Mouse (Mus musculus): Measurements from ENCODE around the gene Gemin7. TPM values are rescaled to one million over a fixed set of nuclear protein-coding genes. Genes with fewer than 3 reads are reported as not detected.
"Not testable (repeated sequence)": the region's sequence is repeated elsewhere in the genome, so short reads cannot be mapped to it uniquely, and the experiment has no call there.

Gene Gemin7
- polyA plus RNA-seq, 1 experiment from 2014 or later, result 156 TPM

DNA sequence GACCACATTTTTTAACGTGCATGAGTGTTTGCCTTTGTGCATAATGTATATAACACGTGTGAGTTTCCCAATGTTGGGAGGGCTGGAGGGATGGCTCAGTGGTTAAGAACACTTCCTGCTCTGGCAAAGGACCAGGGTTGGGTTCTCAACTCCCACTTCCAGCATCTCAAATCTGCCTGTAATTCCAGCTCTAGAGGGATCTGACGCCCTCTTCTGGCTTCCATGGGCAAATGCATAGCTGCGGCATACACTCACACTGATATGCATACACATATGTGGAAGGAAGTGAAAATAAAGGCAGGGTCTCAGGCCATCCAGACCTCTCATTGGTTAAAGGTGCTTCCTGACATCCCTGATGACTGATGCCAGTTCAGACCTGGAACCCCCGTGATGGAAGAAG lies 29.9 kb upstream of the Gemin7 start:
- WGBS, result 70% methylated on average over 5 of the region's 5 CpGs
- H3K4me3 ChIP-seq (ENCODE audit: low read length), result no peak overlapping the region
- no peak overlapping the region for H3K4me2 ChIP-seq (ENCODE audit: low read depth, low read length)
- H3K9ac ChIP-seq (ENCODE audit: low read length), result no peak overlapping the region
- no peaks in the 10 kb centered on the region for H3K9me3 ChIP-seq (ENCODE audit: control insufficient read depth, low read length)
- peaks cover 11% of the 10 kb centered on the region for H3K4me1 ChIP-seq (replicated peaks; ENCODE audit: control insufficient read depth, insufficient read depth, low read length)
- no peaks in the 10 kb centered on the region for H3K27me3 ChIP-seq (ENCODE audit: control insufficient read depth, insufficient read depth, low read depth, low read length)
- H3K36me3 ChIP-seq (ENCODE audit: control insufficient read depth, insufficient read depth, low read length), result 0 out of 2 replicates have a peak, but pooled peaks cover 2% of the 10 kb centered on the region
- no peak overlapping the region for H3K27ac ChIP-seq (ENCODE audit: low read length)
- no peak for ATAC-seq (ENCODE audit: low read depth)

GRCm38 (mm10) chr7:19604606-19605214 lies 27.3 kb upstream of the Gemin7 start:
- peak overlapping the region; percentile 99; the same call in 1 of the 2 replicates for H3K9ac ChIP-seq (ENCODE audit: low read length)
- peak overlapping the region; percentile 47 for H3K4me2 ChIP-seq (ENCODE audit: low read depth, low read length)
- H3K4me3 ChIP-seq (ENCODE audit: low read length), result peak overlapping the region; percentile 96
- H3K27ac ChIP-seq (ENCODE audit: low read length); ATAC-seq (ENCODE audit: low read depth); H3K9me3 ChIP-seq (ENCODE audit: control insufficient read depth, low read length); H3K27me3 ChIP-seq (ENCODE audit: control insufficient read depth, insufficient read depth, low read depth, low read length): not testable (repeated sequence)
- peaks cover 11% of the 10 kb centered on the region for H3K4me1 ChIP-seq (replicated peaks; ENCODE audit: control insufficient read depth, insufficient read depth, low read length)
- H3K36me3 ChIP-seq (ENCODE audit: control insufficient read depth, insufficient read depth, low read length), result peaks cover 11% of the 10 kb centered on the region
- WGBS, result 59% methylated on average over 10 of the region's 10 CpGs

DNA sequence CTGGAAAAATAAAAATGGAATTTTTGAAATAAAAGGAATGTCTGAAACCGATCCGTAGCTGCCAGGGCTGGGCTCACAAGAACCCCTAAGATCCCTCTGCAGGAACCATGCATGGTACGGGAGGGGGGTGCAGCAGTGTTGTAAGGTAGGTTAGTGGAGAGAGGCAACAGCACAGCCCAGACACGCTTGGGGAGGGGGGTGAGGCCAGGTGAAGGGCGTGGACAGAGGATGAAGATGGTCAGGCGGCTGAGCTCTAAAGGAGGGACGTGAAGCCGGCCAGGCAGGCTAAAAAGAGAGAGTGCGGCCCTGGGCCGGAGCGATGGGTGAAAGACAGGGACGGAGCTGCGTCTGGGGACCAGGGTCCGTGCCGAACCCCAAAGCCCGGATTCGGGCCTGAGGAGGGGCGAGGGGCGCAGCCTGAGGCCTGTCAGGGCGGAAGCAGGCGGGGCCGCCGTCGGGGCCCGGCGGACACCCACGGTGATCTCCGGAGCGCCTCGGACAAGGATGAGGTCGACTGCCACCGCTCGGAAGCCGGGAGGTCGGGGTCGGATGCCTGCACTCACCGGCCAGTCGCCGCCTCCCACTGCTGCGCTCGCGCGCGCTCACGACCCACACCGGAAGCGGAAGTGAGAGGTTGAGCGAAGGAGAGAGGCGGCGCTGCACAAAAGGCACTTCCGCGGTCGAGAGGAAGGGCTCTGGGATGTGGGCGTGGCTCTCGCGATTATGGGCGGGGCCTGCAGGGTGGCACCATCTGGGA lies 26.6 kb upstream of the Gemin7 start, which contains the start of gene Clasrp:
Clasrp (minus strand) TSS at position 638 of the 757 bp plus-strand sequence.
- peaks cover 11% of the 10 kb centered on the region for H3K4me1 ChIP-seq (replicated peaks; ENCODE audit: control insufficient read depth, insufficient read depth, low read length)
- H3K27ac ChIP-seq (ENCODE audit: low read length), result peak within 1 kb of the TSS; percentile 66
- WGBS, result under 1% methylated on average over 55 of the region's 57 CpGs
- H3K4me2 ChIP-seq (ENCODE audit: low read depth, low read length), result peak within 1 kb of the TSS; percentile 90
- peak within 1 kb of the TSS; percentile 96 for H3K4me3 ChIP-seq (ENCODE audit: low read length)
- H3K9me3 ChIP-seq (ENCODE audit: control insufficient read depth, low read length), result no peaks in the 10 kb centered on the region
- H3K27me3 ChIP-seq (ENCODE audit: control insufficient read depth, insufficient read depth, low read depth, low read length), result no peaks in the 10 kb centered on the region
- peak; percentile 97 for ATAC-seq (ENCODE audit: low read depth)
- H3K36me3 ChIP-seq (ENCODE audit: control insufficient read depth, insufficient read depth, low read length), result peaks cover 14% of the 10 kb centered on the region
- H3K9ac ChIP-seq (ENCODE audit: low read length), result peak within 1 kb of the TSS; percentile 99

GRCm38 (mm10) chr7:19603055-19603454 lies 25.7 kb upstream of the Gemin7 start:
- ATAC-seq (ENCODE audit: low read depth), result no peak
- Histone ChIP-seq H3K9ac (ENCODE audit: low read length) (peak overlapping the region; percentile 99; the same call in 1 of the 2 replicates), H3K4me1 (replicated peaks; ENCODE audit: control insufficient read depth, insufficient read depth, low read length) (peaks cover 11% of the 10 kb centered on the region), H3K9me3 (ENCODE audit: control insufficient read depth, low read length) (no peaks in the 10 kb centered on the region), H3K4me2 (ENCODE audit: low read depth, low read length) (peak overlapping the region; percentile 90), H3K4me3 (ENCODE audit: low read length) (peak overlapping the region; percentile 96; the same call in 1 of the 2 replicates), H3K36me3 (ENCODE audit: control insufficient read depth, insufficient read depth, low read length) (peaks cover 14% of the 10 kb centered on the region), H3K27me3 (ENCODE audit: control insufficient read depth, insufficient read depth, low read depth, low read length) (no peaks in the 10 kb centered on the region), H3K27ac (ENCODE audit: low read length) (no peak overlapping the region)
- 71% methylated on average over 12 of the region's 12 CpGs for WGBS

DNA sequence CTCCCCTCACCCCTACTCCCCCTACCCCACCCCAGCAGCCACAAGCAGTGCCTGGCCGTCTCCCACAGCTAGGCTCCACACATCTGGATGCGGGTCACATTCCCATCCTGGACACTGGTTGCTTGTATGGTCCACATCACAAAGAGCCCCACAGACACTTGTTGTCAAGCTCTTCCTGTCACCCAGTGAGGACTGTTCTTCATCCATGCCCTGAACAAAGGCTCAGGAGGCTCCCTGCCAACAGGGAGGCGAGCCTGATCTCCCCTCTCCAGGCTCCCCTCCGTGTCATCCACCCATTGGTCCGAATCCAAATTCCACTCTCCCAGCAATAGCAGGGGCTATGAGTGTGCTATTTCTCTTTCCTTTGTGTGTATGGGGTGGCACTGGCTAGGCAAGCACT lies 23.2 kb upstream of the Gemin7 start:
- Histone ChIP-seq H3K27me3 (ENCODE audit: control insufficient read depth, insufficient read depth, low read depth, low read length) (no peaks in the 10 kb centered on the region), H3K27ac (ENCODE audit: low read length) (no peak overlapping the region), H3K4me1 (replicated peaks; ENCODE audit: control insufficient read depth, insufficient read depth, low read length) (peaks cover 11% of the 10 kb centered on the region), H3K4me3 (ENCODE audit: low read length) (no peak overlapping the region), H3K9ac (ENCODE audit: low read length) (no peak overlapping the region), H3K4me2 (ENCODE audit: low read depth, low read length) (no peak overlapping the region), H3K36me3 (ENCODE audit: control insufficient read depth, insufficient read depth, low read length) (peaks cover 14% of the 10 kb centered on the region), H3K9me3 (ENCODE audit: control insufficient read depth, low read length) (no peaks in the 10 kb centered on the region)
- 63% methylated on average over 5 of the region's 5 CpGs for WGBS
- no peak for ATAC-seq (ENCODE audit: low read depth)

GRCm38 (mm10) chr7:19593061-19593730 lies 15.8 kb upstream of the Gemin7 start:
- H3K4me1 ChIP-seq (replicated peaks; ENCODE audit: control insufficient read depth, insufficient read depth, low read length), result no peaks in the 10 kb centered on the region
- 77% methylated on average over 10 of the region's 10 CpGs for WGBS
- no peak overlapping the region for H3K4me2 ChIP-seq (ENCODE audit: low read depth, low read length)
- ATAC-seq (ENCODE audit: low read depth), result no peak
- no peak overlapping the region for H3K4me3 ChIP-seq (ENCODE audit: low read length)
- H3K36me3 ChIP-seq (ENCODE audit: control insufficient read depth, insufficient read depth, low read length), result peaks cover 37% of the 10 kb centered on the region
- no peaks in the 10 kb centered on the region for H3K27me3 ChIP-seq (ENCODE audit: control insufficient read depth, insufficient read depth, low read depth, low read length)
- H3K27ac ChIP-seq (ENCODE audit: low read length), result no peak overlapping the region
- H3K9me3 ChIP-seq (ENCODE audit: control insufficient read depth, low read length), result no peaks in the 10 kb centered on the region
- no peak overlapping the region for H3K9ac ChIP-seq (ENCODE audit: low read length)

DNA sequence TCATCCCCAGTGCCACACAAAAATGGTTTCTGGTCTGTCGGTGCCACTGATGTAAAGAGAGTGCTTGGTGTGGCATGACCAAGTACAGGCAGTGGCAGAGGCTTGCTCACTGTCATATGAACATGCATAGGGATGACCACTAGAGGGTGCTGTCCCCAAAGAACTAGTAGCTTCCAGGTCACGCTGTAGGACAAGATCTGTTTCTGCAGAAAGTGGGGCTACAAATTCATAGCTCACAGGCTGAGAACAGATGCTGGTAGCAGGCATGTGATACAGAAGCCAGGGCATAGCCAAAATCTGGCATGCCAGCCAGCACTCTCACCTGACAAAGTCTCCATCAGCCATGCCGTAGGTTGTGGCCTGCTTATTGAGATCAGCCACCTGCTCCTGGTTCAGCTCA lies 12.5 kb upstream of the Gemin7 start:
- no peaks in the 10 kb centered on the region for H3K9me3 ChIP-seq (ENCODE audit: control insufficient read depth, low read length)
- no peaks in the 10 kb centered on the region for H3K27me3 ChIP-seq (ENCODE audit: control insufficient read depth, insufficient read depth, low read depth, low read length)
- H3K4me1 ChIP-seq (replicated peaks; ENCODE audit: control insufficient read depth, insufficient read depth, low read length), result no peaks in the 10 kb centered on the region
- no peak overlapping the region for H3K4me3 ChIP-seq (ENCODE audit: low read length)
- no peak overlapping the region for H3K9ac ChIP-seq (ENCODE audit: low read length)
- peaks cover 62% of the 10 kb centered on the region for H3K36me3 ChIP-seq (ENCODE audit: control insufficient read depth, insufficient read depth, low read length)
- no peak overlapping the region for H3K4me2 ChIP-seq (ENCODE audit: low read depth, low read length)
- H3K27ac ChIP-seq (ENCODE audit: low read length), result no peak overlapping the region
- WGBS, result 51% methylated on average over 3 of the region's 3 CpGs
- peak; percentile 59; the same call in 1 of the 2 replicates for ATAC-seq (ENCODE audit: low read depth)

DNA sequence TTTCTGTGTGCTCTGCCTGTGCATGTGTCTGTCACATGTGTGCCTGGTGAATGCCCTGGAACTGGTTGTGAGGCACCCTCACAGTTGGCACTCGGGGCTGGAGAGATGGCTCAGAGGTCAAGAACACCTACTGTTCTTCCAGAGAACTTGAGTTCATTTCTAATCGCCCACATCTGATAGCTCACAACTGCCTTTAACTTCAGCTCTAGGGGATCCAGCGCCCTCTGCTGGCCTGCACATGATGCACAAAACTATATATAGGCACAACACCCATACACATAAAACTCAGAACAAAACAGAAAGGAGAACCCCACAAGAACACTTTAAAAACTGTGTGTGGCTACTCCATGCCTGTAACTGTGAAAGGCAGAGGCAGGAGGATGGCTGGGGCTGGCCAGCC lies 11.8 kb upstream of the Gemin7 start:
- 39% methylated on average over 3 of the region's 3 CpGs for WGBS

DNA sequence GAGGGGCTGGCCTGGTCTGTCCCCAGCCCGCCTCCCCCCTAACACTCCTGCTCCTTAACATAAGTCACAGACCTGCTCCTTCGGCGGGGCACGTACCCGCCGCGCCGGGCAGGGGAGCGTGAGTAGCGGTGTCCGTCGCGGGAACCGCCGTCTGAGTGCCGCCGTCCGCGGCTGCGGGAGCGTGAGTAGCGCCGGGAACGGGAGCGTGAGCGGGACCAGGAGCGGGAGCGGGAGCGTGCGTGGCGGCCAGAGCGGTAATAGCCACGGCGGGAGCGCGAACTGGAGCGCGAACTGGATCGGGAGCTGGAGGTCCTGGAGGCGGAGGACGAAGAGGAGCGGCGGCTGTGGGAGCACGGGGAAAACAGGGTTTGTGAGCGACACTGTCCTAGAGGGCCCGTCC lies 8.9 kb upstream of the Gemin7 start:
- peaks cover 65% of the 10 kb centered on the region for H3K36me3 ChIP-seq (ENCODE audit: control insufficient read depth, insufficient read depth, low read length)
- H3K9ac ChIP-seq (ENCODE audit: low read length), result no peak overlapping the region
- no peaks in the 10 kb centered on the region for H3K27me3 ChIP-seq (ENCODE audit: control insufficient read depth, insufficient read depth, low read depth, low read length)
- H3K4me1 ChIP-seq (replicated peaks; ENCODE audit: control insufficient read depth, insufficient read depth, low read length), result no peaks in the 10 kb centered on the region
- no peak overlapping the region for H3K4me3 ChIP-seq (ENCODE audit: low read length)
- 80% methylated on average over 42 of the region's 46 CpGs for WGBS
- ATAC-seq (ENCODE audit: low read depth), result no peak
- no peak overlapping the region for H3K4me2 ChIP-seq (ENCODE audit: low read depth, low read length)
- no peak overlapping the region for H3K27ac ChIP-seq (ENCODE audit: low read length)
- no peaks in the 10 kb centered on the region for H3K9me3 ChIP-seq (ENCODE audit: control insufficient read depth, low read length)

More for the DNA sequence above, 11.8 kb upstream of the Gemin7 start:
- H3K27ac ChIP-seq (ENCODE audit: low read length), result no peak overlapping the region
- no peaks in the 10 kb centered on the region for H3K9me3 ChIP-seq (ENCODE audit: control insufficient read depth, low read length)
- no peak overlapping the region for H3K4me2 ChIP-seq (ENCODE audit: low read depth, low read length)
- ATAC-seq (ENCODE audit: low read depth), result no peak
- no peaks in the 10 kb centered on the region for H3K27me3 ChIP-seq (ENCODE audit: control insufficient read depth, insufficient read depth, low read depth, low read length)
- H3K9ac ChIP-seq (ENCODE audit: low read length), result no peak overlapping the region
- H3K36me3 ChIP-seq (ENCODE audit: control insufficient read depth, insufficient read depth, low read length), result peaks cover 69% of the 10 kb centered on the region
- no peaks in the 10 kb centered on the region for H3K4me1 ChIP-seq (replicated peaks; ENCODE audit: control insufficient read depth, insufficient read depth, low read length)
- H3K4me3 ChIP-seq (ENCODE audit: low read length), result no peak overlapping the region
